Mouse (Mus musculus): ENCODE results near the gene Pea15a. TPM values are rescaled to one million over a fixed set of nuclear protein-coding genes. Genes with fewer than 3 reads are reported as not detected.
A peak's percentile ranks its signal among the peaks of the same experiment; 100 is the strongest.

The Pea15a gene
- polyA plus RNA-seq, 1 experiment from 2014 or later = 69.5 TPM

DNA sequence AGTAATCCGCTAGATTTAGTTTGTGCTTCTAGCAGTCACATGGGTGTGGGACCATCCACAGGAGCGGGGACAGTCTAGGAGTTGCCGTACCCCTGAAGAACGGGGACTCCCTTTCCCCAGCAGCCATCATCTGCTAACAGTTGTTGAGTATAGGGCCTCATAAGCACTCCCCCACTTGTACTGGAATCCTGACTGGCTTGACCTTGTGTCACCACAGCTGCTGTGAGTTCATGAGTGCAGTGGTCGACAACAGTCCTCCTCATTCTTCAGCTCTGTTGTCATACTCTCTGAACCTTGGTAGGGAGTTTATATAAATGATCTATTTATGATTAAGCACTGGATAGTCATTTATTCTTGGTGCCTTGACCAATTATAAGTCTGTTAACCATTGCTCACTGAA is 36.8 kb downstream of the Pea15a start:
- WGBS = 95% methylated on average over 5 of the region's 5 CpGs
- no peak overlapping the region for H3K27ac ChIP-seq
- no peak overlapping the region for H3K4me3 ChIP-seq (replicated peaks)
- no peak overlapping the region for H3K9ac ChIP-seq (replicated peaks)
- H3K9me3 ChIP-seq = no peaks in the 10 kb centered on the region
- no peak overlapping the region for H3K4me2 ChIP-seq
- peaks cover 96% of the 10 kb centered on the region for H3K36me3 ChIP-seq
- no peak for ATAC-seq (ENCODE audit: insufficient number of reproducible peaks, insufficient read depth, low FRiP score, low TSS enrichment, low read depth)
- no peaks in the 10 kb centered on the region for H3K4me1 ChIP-seq (replicated peaks)
- H3K27me3 ChIP-seq = no peaks in the 10 kb centered on the region

DNA sequence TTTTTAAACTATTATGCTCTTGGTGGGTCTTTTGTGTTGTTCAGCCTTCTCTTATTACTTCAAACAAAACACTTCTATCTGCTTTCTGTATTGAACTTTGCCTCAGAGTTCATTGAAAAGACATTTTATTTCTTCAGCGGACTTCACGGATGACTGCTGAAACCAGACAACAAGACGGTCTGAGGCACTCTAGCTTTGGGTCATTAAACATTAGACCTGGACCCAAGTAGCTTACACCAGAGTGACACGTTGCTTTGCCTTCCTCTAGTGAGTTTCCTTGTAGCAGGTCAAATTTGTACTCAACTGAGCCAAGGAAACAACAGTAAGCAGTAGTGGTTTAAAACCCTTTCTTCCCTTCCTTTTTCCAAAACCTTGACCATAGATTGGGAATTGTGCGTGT is 38.7 kb downstream of the Pea15a start:
- H3K27ac ChIP-seq = no peak overlapping the region
- no peak for ATAC-seq (ENCODE audit: insufficient number of reproducible peaks, insufficient read depth, low FRiP score, low TSS enrichment, low read depth)
- peaks cover 88% of the 10 kb centered on the region for H3K36me3 ChIP-seq
- H3K4me3 ChIP-seq (replicated peaks) = no peak overlapping the region
- no peak overlapping the region for H3K4me2 ChIP-seq
- no peaks in the 10 kb centered on the region for H3K27me3 ChIP-seq
- no peaks in the 10 kb centered on the region for H3K4me1 ChIP-seq (replicated peaks)
- H3K9me3 ChIP-seq = no peaks in the 10 kb centered on the region
- H3K9ac ChIP-seq (replicated peaks) = no peak overlapping the region
- WGBS = 93% methylated on average over 5 of the region's 5 CpGs

GRCm38 (mm10) chr1:172162959-172163358 is 43.6 kb downstream of the Pea15a start:
- no peak for ATAC-seq (ENCODE audit: insufficient number of reproducible peaks, insufficient read depth, low FRiP score, low TSS enrichment, low read depth)

GRCm38 (mm10) chr1:172162009-172162408 is 44.6 kb downstream of the Pea15a start:
- no peak for ATAC-seq (ENCODE audit: insufficient number of reproducible peaks, insufficient read depth, low FRiP score, low TSS enrichment, low read depth)
- WGBS = 96% methylated on average over 1 of the region's 1 CpGs
- H3K36me3 ChIP-seq = peaks cover 41% of the 10 kb centered on the region
- no peak overlapping the region for H3K4me3 ChIP-seq (replicated peaks)
- H3K27me3 ChIP-seq = no peaks in the 10 kb centered on the region
- no peak overlapping the region for H3K27ac ChIP-seq
- 0 out of 2 replicates have a peak, but pooled peaks cover 2% of the 10 kb centered on the region for H3K4me1 ChIP-seq (replicated peaks)
- H3K9ac ChIP-seq (replicated peaks) = no peak overlapping the region
- no peaks in the 10 kb centered on the region for H3K9me3 ChIP-seq
- no peak overlapping the region for H3K4me2 ChIP-seq

More at GRCm38 (mm10) chr1:172162959-172163358, 43.6 kb downstream of the Pea15a start:
- H3K36me3 ChIP-seq = peaks cover 48% of the 10 kb centered on the region
- no peak overlapping the region for H3K4me2 ChIP-seq
- no peak overlapping the region for H3K9ac ChIP-seq (replicated peaks)
- 79% methylated on average over 6 of the region's 6 CpGs for WGBS
- H3K27me3 ChIP-seq = no peaks in the 10 kb centered on the region
- H3K4me3 ChIP-seq (replicated peaks) = no peak overlapping the region
- 0 out of 2 replicates have a peak, but pooled peaks cover 2% of the 10 kb centered on the region for H3K4me1 ChIP-seq (replicated peaks)
- no peak overlapping the region for H3K27ac ChIP-seq
- H3K9me3 ChIP-seq = no peaks in the 10 kb centered on the region

GRCm38 (mm10) chr1:172160508-172160907 is 46.1 kb downstream of the Pea15a start:
- no peak for ATAC-seq (ENCODE audit: insufficient number of reproducible peaks, insufficient read depth, low FRiP score, low TSS enrichment, low read depth)
- H3K27me3 ChIP-seq = no peaks in the 10 kb centered on the region

GRCm38 (mm10) chr1:172159970-172160369 is 46.6 kb downstream of the Pea15a start:
- WGBS = 86% methylated on average over 4 of the region's 4 CpGs
- H3K27ac ChIP-seq = no peak overlapping the region
- H3K36me3 ChIP-seq = peaks cover 40% of the 10 kb centered on the region
- no peaks in the 10 kb centered on the region for H3K9me3 ChIP-seq
- no peak overlapping the region for H3K4me3 ChIP-seq (replicated peaks)
- H3K4me2 ChIP-seq = no peak overlapping the region
- ATAC-seq (ENCODE audit: insufficient number of reproducible peaks, insufficient read depth, low FRiP score, low TSS enrichment, low read depth) = no peak
- H3K27me3 ChIP-seq = no peaks in the 10 kb centered on the region
- H3K4me1 ChIP-seq (replicated peaks) = 0 out of 2 replicates have a peak, but pooled peaks cover 2% of the 10 kb centered on the region
- no peak overlapping the region for H3K9ac ChIP-seq (replicated peaks)

More at GRCm38 (mm10) chr1:172160508-172160907, 46.1 kb downstream of the Pea15a start:
- no peak overlapping the region for H3K9ac ChIP-seq (replicated peaks)
- no peak overlapping the region for H3K4me2 ChIP-seq
- H3K36me3 ChIP-seq = peaks cover 41% of the 10 kb centered on the region
- H3K9me3 ChIP-seq = no peaks in the 10 kb centered on the region
- H3K4me3 ChIP-seq (replicated peaks) = no peak overlapping the region
- H3K4me1 ChIP-seq (replicated peaks) = 0 out of 2 replicates have a peak, but pooled peaks cover 2% of the 10 kb centered on the region
- H3K27ac ChIP-seq = no peak overlapping the region

- H3K27ac ChIP-seq = no peak overlapping the region
- no peak overlapping the region for H3K4me3 ChIP-seq (replicated peaks)
- H3K4me1 ChIP-seq (replicated peaks) = 0 out of 2 replicates have a peak, but pooled peaks cover 7% of the 10 kb centered on the region
- peaks cover 69% of the 10 kb centered on the region for H3K36me3 ChIP-seq
- 97% methylated on average over 3 of the region's 3 CpGs for WGBS
- H3K4me2 ChIP-seq = no peak overlapping the region
- H3K9me3 ChIP-seq = no peaks in the 10 kb centered on the region
- no peaks in the 10 kb centered on the region for H3K27me3 ChIP-seq
- H3K9ac ChIP-seq (replicated peaks) = no peak overlapping the region
- ATAC-seq (ENCODE audit: insufficient number of reproducible peaks, insufficient read depth, low FRiP score, low TSS enrichment, low read depth) = no peak
Measured at GRCm38 (mm10) chr1:172155518-172155917, 51.1 kb downstream of the Pea15a start.

DNA sequence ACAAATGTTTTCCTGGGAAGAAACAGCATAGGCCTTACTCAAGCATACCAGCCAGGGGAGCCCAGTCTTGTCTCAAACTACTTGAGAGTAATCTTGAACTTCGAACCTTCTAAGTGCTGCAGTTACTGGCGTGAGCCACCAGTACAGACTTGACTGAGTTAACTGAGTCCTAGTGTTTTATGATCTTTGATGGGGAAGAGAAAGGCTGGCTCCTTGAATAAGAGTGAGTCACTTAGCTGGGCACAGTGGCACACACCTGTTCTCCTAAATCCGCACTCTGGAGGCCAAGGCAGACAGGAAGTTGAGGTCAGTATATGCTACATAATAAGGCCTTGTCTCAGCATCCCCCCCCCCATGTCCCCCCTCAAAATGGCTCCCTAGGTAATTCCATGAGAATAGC is 52.1 kb downstream of the Pea15a start:
- H3K4me3 ChIP-seq (replicated peaks) = no peak overlapping the region
- H3K27me3 ChIP-seq = no peaks in the 10 kb centered on the region
- 83% methylated on average over 3 of the region's 3 CpGs for WGBS
- H3K9ac ChIP-seq (replicated peaks) = no peak overlapping the region
- H3K27ac ChIP-seq = no peak overlapping the region
- no peak for ATAC-seq (ENCODE audit: insufficient number of reproducible peaks, insufficient read depth, low FRiP score, low TSS enrichment, low read depth)
- peaks cover 74% of the 10 kb centered on the region for H3K36me3 ChIP-seq
- no peaks in the 10 kb centered on the region for H3K9me3 ChIP-seq
- H3K4me1 ChIP-seq (replicated peaks) = peaks cover 10% of the 10 kb centered on the region; the same call in 1 of the 2 replicates
- no peak overlapping the region for H3K4me2 ChIP-seq

GRCm38 (mm10) chr1:172148955-172149815 is 57.4 kb downstream of the Pea15a start:
- peak overlapping the region; percentile 88 for H3K4me3 ChIP-seq (replicated peaks)
- peaks cover 13% of the 10 kb centered on the region; the same call in 1 of the 2 replicates for H3K4me1 ChIP-seq (replicated peaks)
- H3K36me3 ChIP-seq = peaks cover 40% of the 10 kb centered on the region
- H3K9me3 ChIP-seq = no peaks in the 10 kb centered on the region
- peak overlapping the region; percentile 71 for H3K4me2 ChIP-seq
- H3K9ac ChIP-seq (replicated peaks) = peak overlapping the region; percentile 98
- 20% methylated on average over 19 of the region's 19 CpGs for whole genome bisulfite sequencing
- no peak for ATAC-seq (ENCODE audit: insufficient number of reproducible peaks, insufficient read depth, low FRiP score, low TSS enrichment, low read depth)
- H3K27me3 ChIP-seq = no peaks in the 10 kb centered on the region
- peak overlapping the region; percentile 95 for H3K27ac ChIP-seq

DNA sequence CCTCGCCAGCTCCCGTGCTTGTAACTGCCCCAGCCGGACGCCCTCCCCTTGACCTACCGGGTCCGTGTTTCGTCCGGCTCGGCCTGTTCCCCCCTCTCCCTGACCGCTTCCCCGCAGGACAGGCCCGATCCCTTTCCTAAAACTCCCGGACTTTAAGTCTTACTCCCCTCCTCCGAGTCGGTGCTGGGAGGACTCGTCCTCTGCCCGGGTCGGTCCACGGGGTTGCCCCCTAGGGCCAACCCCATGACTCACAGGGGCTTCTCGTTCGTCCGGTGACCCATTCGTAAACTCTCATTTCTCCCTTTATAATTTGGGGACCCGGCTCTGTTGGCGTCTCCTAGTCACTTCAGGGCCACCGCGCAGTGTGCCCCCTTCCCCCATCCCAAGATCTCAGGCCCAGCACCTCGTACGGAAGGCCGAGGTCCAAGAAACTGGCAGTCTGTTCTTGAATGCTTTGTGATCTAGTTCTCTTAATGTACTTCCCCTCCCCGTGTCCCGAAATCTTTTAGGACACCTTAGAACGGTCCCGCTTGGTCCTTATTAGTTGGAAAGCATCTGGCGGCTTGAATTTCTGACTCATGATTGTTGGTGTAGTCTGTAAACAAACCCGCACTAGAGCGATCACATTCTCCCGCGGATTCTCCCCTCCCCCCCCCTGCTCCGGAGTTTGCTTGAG is 58.2 kb downstream of the Pea15a start:
- ATAC-seq (ENCODE audit: insufficient number of reproducible peaks, insufficient read depth, low FRiP score, low TSS enrichment, low read depth) = peak; percentile 65
- Histone ChIP-seq H3K9ac (replicated peaks) (peak overlapping the region; percentile 98), H3K4me3 (replicated peaks) (peak overlapping the region; percentile 88), H3K27ac (peak overlapping the region; percentile 95), H3K36me3 (peaks cover 32% of the 10 kb centered on the region), H3K4me2 (peak overlapping the region; percentile 71), H3K27me3 (no peaks in the 10 kb centered on the region), H3K9me3 (no peaks in the 10 kb centered on the region), H3K4me1 (replicated peaks) (peaks cover 13% of the 10 kb centered on the region; the same call in 1 of the 2 replicates)
- under 1% methylated on average over 40 of the region's 40 CpGs for WGBS

DNA sequence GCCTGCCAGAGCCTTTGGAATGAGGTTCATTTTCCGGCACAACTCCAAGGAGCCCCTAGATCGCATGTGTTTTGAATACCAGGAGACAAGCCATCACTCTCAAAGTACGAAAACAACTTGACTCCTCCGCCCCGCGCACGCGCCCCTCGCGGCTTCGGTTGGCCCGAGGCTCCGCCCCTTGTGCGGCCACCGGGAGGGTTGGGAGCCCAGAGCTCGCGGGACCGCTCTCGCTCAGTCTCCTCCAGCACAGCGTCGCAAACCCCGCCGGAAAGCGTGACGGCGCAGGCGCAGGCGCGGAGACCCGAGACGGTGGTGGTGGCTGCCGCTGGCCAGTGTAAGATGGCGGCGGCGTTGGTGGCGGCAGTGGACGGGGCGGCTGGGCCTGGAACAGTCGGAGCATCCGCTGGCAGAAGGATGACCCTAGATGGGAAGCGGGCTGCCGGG is 58.7 kb downstream of the Pea15a start, which contains the start of gene Dcaf8:
Gene Dcaf8, plus strand, starts transcription at position 250 of the 444 bp plus-strand sequence.
- peaks cover 27% of the 10 kb centered on the region for H3K36me3 ChIP-seq
- no peaks in the 10 kb centered on the region for H3K27me3 ChIP-seq
- H3K9me3 ChIP-seq = no peaks in the 10 kb centered on the region
- peak; percentile 98 for ATAC-seq (ENCODE audit: insufficient number of reproducible peaks, insufficient read depth, low FRiP score, low TSS enrichment, low read depth)
- H3K9ac ChIP-seq (replicated peaks) = peak within 1 kb of the TSS; percentile 98
- WGBS = 0% methylated on average over 42 of the region's 42 CpGs
- peak within 1 kb of the TSS; percentile 71 for H3K4me2 ChIP-seq
- peaks cover 13% of the 10 kb centered on the region; the same call in 1 of the 2 replicates for H3K4me1 ChIP-seq (replicated peaks)
- H3K27ac ChIP-seq = peak within 1 kb of the TSS; percentile 95
- peak within 1 kb of the TSS; percentile 88 for H3K4me3 ChIP-seq (replicated peaks)
